Mouse (Mus musculus): ENCODE measurements around the gene Tiam2. TPM values are rescaled to one million over a fixed set of nuclear protein-coding genes. Genes with fewer than 3 reads are reported as not detected.

Gene Tiam2
- total RNA-seq (2023), result 28.5 and 33.0 TPM in 2 replicates

GRCm38 (mm10) chr17:3326148-3326902 is at the start of gene Tiam2:
Gene Tiam2, plus strand, starts transcription at chr17:3326573.

GRCm38 (mm10) chr17:3532254-3532653 is 205.9 kb downstream of the Tiam2 start, which contains the start of gene Cldn20:
Gene Cldn20, plus strand, starts transcription at chr17:3532554.

GRCm38 (mm10) chr17:3557331-3558311 is 231.2 kb downstream of the Tiam2 start, which contains the start of gene Tfb1m:
Gene Tfb1m, minus strand, starts transcription at chr17:3557781.

Other genes starting within 250 kb of the Tiam2 start
- gene Scaf8, start 211.6 kb upstream of the Tiam2 start, total RNA-seq (2023), result 51.9 and 64.1 TPM in 2 replicates
- 1.7 and 2.6 TPM in 2 replicates for gene Cldn20, start 206.0 kb downstream of the Tiam2 start, total RNA-seq (2023)
- 1.6 and 3.1 TPM in 2 replicates for gene Tfb1m, start 231.2 kb downstream of the Tiam2 start, total RNA-seq (2023)